Mouse (Mus musculus): ENCODE measurements at regions not wholly inside any gene's neighbourhood (a gene's known extent, or its start where the extent isn't known, plus 50 kb on each side); places are given as distances from the start of the nearest gene placed in this dataset.
"Not testable (repeated sequence)": the region's sequence is repeated elsewhere in the genome, so short reads cannot be mapped to it uniquely, and the experiment has no call there.

GRCm38 (mm10) chr1:73683132-73683888, 440.9 kb downstream of the Tns1 start:
- no peak for ATAC-seq (ENCODE audit: extremely low read depth, insufficient number of reproducible peaks, low FRiP score, poor library complexity, severe bottlenecking)

GRCm38 (mm10) chr1:73681697-73682096, 442.6 kb downstream of the Tns1 start:
- no peak for ATAC-seq (ENCODE audit: extremely low read depth, insufficient number of reproducible peaks, low FRiP score, poor library complexity, severe bottlenecking)

GRCm38 (mm10) chr1:73680829-73681228, 443.4 kb downstream of the Tns1 start:
- no peak for ATAC-seq (ENCODE audit: extremely low read depth, insufficient number of reproducible peaks, low FRiP score, poor library complexity, severe bottlenecking)

DNA sequence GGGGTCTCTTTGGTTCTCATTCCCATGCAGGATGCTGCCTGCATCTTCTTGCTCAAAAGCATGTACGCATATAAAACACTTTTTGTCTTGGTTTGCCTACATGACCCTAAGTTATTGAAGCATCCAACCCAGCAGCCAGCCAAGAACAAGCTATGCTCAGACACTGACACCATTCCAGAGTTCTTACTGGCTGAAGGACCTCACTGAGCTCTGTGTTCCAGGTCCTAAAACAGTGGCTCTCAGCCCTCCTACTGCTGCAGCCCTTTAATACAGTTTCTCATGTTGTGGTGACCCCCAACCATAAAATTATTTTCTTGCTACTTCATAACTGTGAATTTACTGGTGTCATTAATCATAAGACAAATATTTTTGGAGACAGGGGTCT, 450.4 kb downstream of the Tns1 start:
- no peak for ATAC-seq (ENCODE audit: extremely low read depth, insufficient number of reproducible peaks, low FRiP score, poor library complexity, severe bottlenecking)

GRCm38 (mm10) chr1:73673191-73673850, 450.9 kb downstream of the Tns1 start:
- ATAC-seq (ENCODE audit: extremely low read depth, insufficient number of reproducible peaks, low FRiP score, poor library complexity, severe bottlenecking): no peak

- no peak for ATAC-seq (ENCODE audit: extremely low read depth, insufficient number of reproducible peaks, low FRiP score, poor library complexity, severe bottlenecking)
Observed at GRCm38 (mm10) chr1:73672239-73672638, 452.0 kb downstream of the Tns1 start.

DNA sequence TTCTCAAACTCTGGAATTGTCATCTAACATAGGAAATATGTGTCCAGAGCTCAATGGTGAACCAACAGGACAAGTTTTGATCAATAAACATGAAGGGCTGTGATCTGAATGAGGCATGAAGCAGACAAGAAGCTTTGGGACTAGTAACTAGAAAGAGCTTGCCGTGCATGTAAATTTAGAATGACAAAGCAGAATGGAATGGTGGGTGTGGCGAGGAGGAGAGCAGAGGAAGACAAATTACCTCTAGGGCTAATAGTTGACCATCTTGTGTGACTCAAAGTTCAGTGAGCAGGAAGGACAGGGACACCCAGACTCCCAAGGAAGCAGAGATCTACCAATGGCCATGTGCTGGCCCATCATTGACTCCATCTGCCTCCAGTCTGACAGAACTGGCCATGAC, 455.6 kb downstream of the Tns1 start:
- no peak for ATAC-seq (ENCODE audit: extremely low read depth, insufficient number of reproducible peaks, low FRiP score, poor library complexity, severe bottlenecking)

DNA sequence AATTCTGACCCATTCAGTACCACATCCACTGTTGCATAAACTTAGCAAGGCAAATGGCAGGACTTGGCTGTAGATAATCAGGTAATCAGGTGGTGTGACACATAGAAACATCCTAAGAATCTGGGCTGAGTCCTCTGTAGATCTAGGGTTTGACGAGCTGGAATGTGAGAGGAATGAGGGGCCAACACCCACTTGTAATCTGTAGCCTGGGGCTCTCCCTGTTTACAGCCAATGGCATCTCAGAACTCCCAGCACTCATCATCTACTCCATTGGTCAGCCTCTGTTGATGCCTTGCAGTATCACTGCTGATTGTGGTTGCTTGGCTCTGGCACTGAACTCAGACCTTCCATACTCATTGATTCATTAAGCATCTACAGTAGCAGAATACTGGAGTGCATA, 460.7 kb downstream of the Tns1 start:
- no peak for ATAC-seq (ENCODE audit: extremely low read depth, insufficient number of reproducible peaks, low FRiP score, poor library complexity, severe bottlenecking)

DNA sequence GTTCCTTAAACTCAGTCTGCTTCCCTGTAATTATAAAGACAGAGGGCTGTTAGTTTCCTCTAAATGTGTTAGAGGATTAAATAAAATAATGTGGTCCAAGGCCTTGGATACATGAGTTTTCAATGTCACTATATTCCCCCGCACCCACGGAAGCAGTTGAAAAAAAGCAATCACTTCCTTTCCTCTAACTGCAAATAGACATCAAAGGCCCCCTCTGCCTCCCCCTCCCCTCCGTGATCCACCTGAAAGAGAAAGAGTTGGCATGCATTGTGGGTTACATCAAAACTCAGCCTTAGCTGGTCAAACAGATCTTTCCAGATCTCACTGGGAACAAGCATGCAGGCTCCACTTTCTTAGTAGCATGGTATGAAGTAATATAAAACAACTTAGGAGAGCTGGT, 479.2 kb downstream of the Tns1 start:
- ATAC-seq (ENCODE audit: extremely low read depth, insufficient number of reproducible peaks, low FRiP score, poor library complexity, severe bottlenecking): no peak

- no peak for ATAC-seq (ENCODE audit: extremely low read depth, insufficient number of reproducible peaks, low FRiP score, poor library complexity, severe bottlenecking)
Observed at GRCm38 (mm10) chr1:73644394-73644793, 479.9 kb downstream of the Tns1 start.

DNA sequence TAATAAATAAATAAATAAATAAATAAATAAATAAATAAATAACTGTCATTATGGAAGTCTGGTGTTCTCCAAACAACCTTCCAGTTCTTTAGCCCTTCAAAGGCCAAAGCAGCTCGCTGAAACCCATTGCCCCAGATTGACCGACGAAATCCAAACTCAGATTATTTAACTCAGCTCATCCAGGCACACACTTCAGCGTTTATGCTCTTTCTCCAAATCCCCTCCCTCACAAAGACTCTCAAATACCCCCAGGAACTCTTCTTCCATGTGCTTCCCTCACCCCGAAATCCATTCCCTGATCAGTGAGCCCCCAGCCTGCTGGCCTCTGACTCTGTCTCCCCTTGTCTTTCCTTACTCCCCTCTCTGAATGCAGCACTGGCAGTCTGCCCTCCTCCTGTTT, 480.8 kb downstream of the Tns1 start:
- ATAC-seq (ENCODE audit: extremely low read depth, insufficient number of reproducible peaks, low FRiP score, poor library complexity, severe bottlenecking): no peak

DNA sequence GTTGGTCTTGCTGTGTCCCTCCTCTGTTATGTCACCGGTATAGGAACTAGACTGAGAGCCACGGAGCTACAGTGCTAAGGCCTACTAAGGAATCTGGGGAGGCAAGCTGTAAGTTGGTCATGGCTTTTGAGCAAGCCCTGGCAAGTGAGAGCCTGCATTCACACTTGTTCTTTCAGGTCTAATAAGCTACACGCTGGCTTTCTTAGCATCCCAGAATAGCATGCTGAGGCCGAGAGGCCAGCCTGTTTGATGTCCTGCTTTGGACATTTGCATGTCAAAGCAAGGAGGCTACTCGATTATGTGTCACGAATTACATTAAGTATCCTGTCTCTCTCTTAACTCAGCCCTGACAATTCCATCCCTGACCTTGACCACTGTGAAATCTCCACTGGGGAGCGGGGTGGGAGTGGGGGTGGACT, 481.5 kb downstream of the Tns1 start:
- no peak for ATAC-seq (ENCODE audit: extremely low read depth, insufficient number of reproducible peaks, low FRiP score, poor library complexity, severe bottlenecking)

DNA sequence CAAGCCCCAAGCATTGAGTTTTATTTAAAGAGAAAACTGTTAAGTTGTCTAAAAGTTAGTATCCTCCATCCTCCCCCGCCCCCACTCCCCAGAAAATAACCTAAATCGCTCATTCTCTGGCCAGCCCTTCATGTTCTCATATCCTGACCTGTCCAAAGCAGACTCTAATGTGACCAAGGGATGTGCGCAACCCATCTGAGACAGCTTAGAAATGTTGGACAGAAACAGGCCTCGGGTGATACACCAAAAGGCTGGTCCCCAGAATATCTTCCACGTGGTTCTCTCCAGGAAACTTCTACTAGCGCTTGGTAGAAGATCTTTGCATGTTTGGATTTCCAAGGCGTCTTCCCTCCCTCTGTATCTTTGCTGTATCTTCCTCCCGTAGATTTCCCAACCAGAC, 482.8 kb downstream of the Tns1 start:
- ATAC-seq (ENCODE audit: extremely low read depth, insufficient number of reproducible peaks, low FRiP score, poor library complexity, severe bottlenecking): no peak

GRCm38 (mm10) chr1:73640726-73641451, 483.4 kb downstream of the Tns1 start:
- no peak for ATAC-seq (ENCODE audit: extremely low read depth, insufficient number of reproducible peaks, low FRiP score, poor library complexity, severe bottlenecking)

DNA sequence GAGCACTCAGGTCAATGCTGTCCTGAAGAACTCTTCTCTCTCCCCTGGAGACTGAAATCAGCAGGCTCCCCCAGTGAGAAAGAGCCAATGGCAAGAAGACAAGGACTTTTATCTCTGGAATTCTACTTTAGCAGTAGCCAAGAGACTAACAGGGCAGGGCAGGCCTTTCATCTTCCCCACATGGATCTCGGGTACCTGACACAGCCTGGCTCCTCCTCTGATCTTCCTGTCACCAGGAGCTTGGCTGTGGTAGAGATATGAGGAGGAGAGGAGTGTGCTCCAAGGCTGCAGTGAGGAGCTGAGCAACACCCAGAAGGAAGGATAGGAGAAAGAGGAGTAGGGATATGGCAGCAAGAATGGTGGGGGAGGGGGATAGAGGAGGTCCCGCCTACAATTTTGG, 488.5 kb downstream of the Tns1 start:
- no peak for ATAC-seq (ENCODE audit: extremely low read depth, insufficient number of reproducible peaks, low FRiP score, poor library complexity, severe bottlenecking)

DNA sequence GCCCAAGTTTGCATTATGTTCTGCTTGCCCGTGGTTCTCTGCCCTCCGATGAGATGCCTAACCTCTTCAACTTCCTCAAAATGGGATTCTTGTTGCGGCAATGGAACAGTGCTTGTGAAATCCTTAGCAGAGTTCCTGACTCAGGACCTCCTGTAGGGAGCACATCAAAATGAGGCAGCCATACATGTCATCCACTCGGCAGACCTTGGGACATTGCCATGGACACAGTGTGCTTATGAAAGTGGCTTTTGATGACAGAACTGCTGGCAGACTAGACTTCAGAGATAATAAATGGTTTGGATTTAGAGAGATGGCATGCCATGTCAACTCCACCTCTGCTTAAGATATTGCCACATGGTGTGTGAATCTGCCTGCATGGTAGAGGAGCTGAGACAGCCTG, 489.4 kb downstream of the Tns1 start:
- no peak for ATAC-seq (ENCODE audit: extremely low read depth, insufficient number of reproducible peaks, low FRiP score, poor library complexity, severe bottlenecking)

DNA sequence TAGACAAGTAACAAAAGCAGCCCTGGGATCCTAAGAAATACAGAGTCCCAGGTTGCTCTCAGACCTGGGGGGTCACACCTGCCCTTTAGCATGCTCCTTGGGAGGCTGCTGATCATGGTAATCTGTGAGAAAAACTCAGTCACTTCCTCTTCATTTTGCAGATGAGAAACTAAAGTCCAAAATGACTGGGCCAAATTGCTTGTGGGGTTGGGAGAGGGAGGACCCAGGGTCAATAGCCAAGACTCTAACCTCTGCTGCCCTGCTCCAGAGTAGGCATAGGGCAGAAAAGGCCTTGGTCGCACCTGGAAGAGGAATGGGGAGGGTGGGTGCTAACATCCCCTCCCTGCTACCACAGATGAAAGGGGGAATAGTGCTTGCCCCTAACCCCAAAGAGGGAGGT, 491.2 kb downstream of the Tns1 start:
- no peak for ATAC-seq (ENCODE audit: extremely low read depth, insufficient number of reproducible peaks, low FRiP score, poor library complexity, severe bottlenecking)

- ATAC-seq (ENCODE audit: extremely low read depth, insufficient number of reproducible peaks, low FRiP score, poor library complexity, severe bottlenecking): no peak
Observed at GRCm38 (mm10) chr1:73630363-73630762, 493.9 kb downstream of the Tns1 start.

GRCm38 (mm10) chr1:73625365-73625764, 498.9 kb downstream of the Tns1 start:
- ATAC-seq (ENCODE audit: extremely low read depth, insufficient number of reproducible peaks, low FRiP score, poor library complexity, severe bottlenecking): no peak

GRCm38 (mm10) chr1:73621121-73621520, 503.1 kb downstream of the Tns1 start:
- ATAC-seq (ENCODE audit: extremely low read depth, insufficient number of reproducible peaks, low FRiP score, poor library complexity, severe bottlenecking): not testable (repeated sequence)
